Mouse (Mus musculus): Measurements from ENCODE around the gene Osbpl10.

GRCm38 (mm10) chr9:115107430-115107829 lies 129.1 kb downstream of the Osbpl10 start:
- no peak for TF ChIP-seq POLR2A (IDR thresholded peaks at IDR 0.05; ENCODE audit: low read depth, low read length)
- no peak for TF ChIP-seq CTCF (IDR thresholded peaks at IDR 0.05; ENCODE audit: extremely low read depth, insufficient read length, insufficient replicate concordance, low read depth, low read length)

Measured in small intestine, adult 2 months (tissue).